Mouse (Mus musculus) gonadal fat pad, adult 2 months (tissue): ENCODE data around the gene Ndufv3. TPM values are rescaled to one million over a fixed set of nuclear protein-coding genes. Genes with fewer than 3 reads are reported as not detected.

ENCODE experiments used
- polyA plus RNA-seq: library from polyadenylated mRNA; depleted of rRNA; stranded (reverse); fragments of >200 nt; gene quantifications from 2 replicates; pipeline ENCODE4 v1.2.3, GENCODE M21; 2012; rRNA removed

Gene Ndufv3
- polyA plus RNA-seq, 1 experiment = 351 TPM

Other genes starting within 250 kb of the Ndufv3 start
- 2.6 and 6.6 TPM in 2 replicates for gene Rsph1, start 242.7 kb upstream of the Ndufv3 start, polyA plus RNA-seq
- 36.0 and 38.5 TPM in 2 replicates for gene Slc37a1, start 233.3 kb upstream of the Ndufv3 start, polyA plus RNA-seq
- 6.1 and 10.9 TPM in 2 replicates for gene Pde9a, start 133.9 kb upstream of the Ndufv3 start, polyA plus RNA-seq
- gene Wdr4, start 135 bp upstream of the Ndufv3 start, polyA plus RNA-seq = 30.0 and 30.8 TPM in 2 replicates
- gene Pknox1, start 44.6 kb downstream of the Ndufv3 start, polyA plus RNA-seq = 31.3 and 38.2 TPM in 2 replicates
- 23.3 and 82.1 TPM in 2 replicates for gene Cbs, start 117.1 kb downstream of the Ndufv3 start, polyA plus RNA-seq
- 45.9 and 53.1 TPM in 2 replicates for gene U2af1, start 138.8 kb downstream of the Ndufv3 start, polyA plus RNA-seq
- not detected in 2 replicates for gene Cryaa, start 157.7 kb downstream of the Ndufv3 start, polyA plus RNA-seq